Mouse (Mus musculus) lung, adult 2 months (tissue): ENCODE measurements around the gene Rflna.

Source experiments
- CTCF ChIP-seq: fragments of 200-500 bp; IDR thresholded peaks from 2 replicates; pipeline ENCODE4 v1.5.1; 2011; ENCODE audit warnings: mild to moderate bottlenecking, low read length, control low read depth; ENCODE audit not compliant: insufficient read depth
- POLR2A ChIP-seq: fragments of 200-500 bp; IDR thresholded peaks from 2 replicates; pipeline ENCODE4 v1.6.1; 2011; ENCODE audit warnings: low read depth, mild to moderate bottlenecking, control low read depth, low read length, borderline replicate concordance; ENCODE audit errors: extremely low read depth

DNA sequence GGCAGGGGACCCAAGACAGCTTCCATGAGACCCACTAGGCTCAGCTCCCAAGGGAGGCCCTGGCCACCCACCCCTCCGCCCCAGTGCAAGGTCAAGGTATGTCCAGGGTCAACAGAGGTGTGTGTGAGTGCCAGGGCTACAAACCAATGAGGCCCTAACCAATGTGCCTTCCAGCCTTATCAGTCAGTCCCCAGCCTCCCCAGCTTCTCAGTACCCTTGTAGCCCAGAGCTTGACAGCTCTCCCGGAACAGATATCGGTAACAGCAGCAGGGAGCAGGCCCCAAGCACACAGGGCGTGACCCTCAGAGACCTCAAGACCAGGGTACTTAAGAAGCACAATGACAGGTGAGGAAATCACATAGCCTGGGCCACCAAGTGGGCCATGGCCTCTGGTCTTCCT lies 46.5 kb downstream of the Rflna start:
- TF ChIP-seq CTCF (no peak), POLR2A (no peak)
